ENCODE assay signal across 10 mouse cellular contexts in the genomic region with DNA sequence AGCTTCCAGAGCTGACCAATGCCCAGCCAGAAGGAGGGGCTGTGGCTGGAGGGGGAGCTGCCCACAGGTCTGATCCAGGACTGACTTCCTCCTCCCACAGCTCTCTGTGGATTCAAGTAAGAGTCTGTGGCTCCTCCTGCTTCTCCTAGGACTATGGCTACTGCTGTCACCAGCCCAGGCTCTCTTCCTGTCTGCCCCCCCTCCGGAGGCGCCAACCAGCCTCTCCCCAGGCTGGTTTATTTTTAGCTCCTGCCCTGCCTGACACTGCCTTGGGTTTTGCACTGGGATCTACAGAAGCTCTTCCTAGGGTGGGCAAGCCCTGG. TPM values are rescaled to one million over a fixed set of nuclear protein-coding genes. Genes with fewer than 3 reads are reported as not detected.
DNase-seq lines count a peak whose midpoint lies in the region; ATAC-seq and TF ChIP-seq lines count a peak whose summit lies in the region.
"Had no signal": no experiment of that assay in that cellular context is flagged by ENCODE, and none has a peak within 500 bp of the region (broad histone marks: within the 10 kb centered on the region; RNA-seq: fewer than 3 reads in every experiment).

No protein-coding gene starts in this region.

- no peaks in the 10 kb centered on the region for H3K27me3 ChIP-seq in hindbrain, embryonic 10.5 days (ENCODE audit: insufficient read depth, poor library complexity, severe bottlenecking)
- H3K27me3 ChIP-seq in hindbrain, embryonic 11.5 days (ENCODE audit: control insufficient read depth, insufficient read depth, low read length) = no peaks in the 10 kb centered on the region
- H3K27me3 ChIP-seq in intestine, postnatal 0 days (replicated peaks; ENCODE audit: control insufficient read depth, insufficient read depth, low read length) = no peaks in the 10 kb centered on the region
- no peaks in the 10 kb centered on the region for H3K27me3 ChIP-seq in midbrain, embryonic 11.5 days (ENCODE audit: control insufficient read depth, insufficient read depth, low read length)
- H3K27me3 ChIP-seq: hindbrain, embryonic 15.5 days had no signal

- TF ChIP-seq POLR2A in lung, adult 2 months (IDR thresholded peaks at IDR 0.05; ENCODE audit: borderline replicate concordance, extremely low read depth, low read depth, low read length) = no peak

- intact Hi-C loops in left cerebral cortex, postnatal 36 days (cut with DNase I) = no loop called here

- WGBS in hindbrain, embryonic 10.5 days = 71% methylated on average over 2 of the region's 2 CpGs
- WGBS in hindbrain, embryonic 11.5 days = 73% methylated on average over 2 of the region's 2 CpGs
- 11% methylated on average over 2 of the region's 2 CpGs for WGBS in intestine, postnatal 0 days
- WGBS in lung, adult 2 months = 4% methylated on average over 2 of the region's 2 CpGs
- 78% methylated on average over 2 of the region's 2 CpGs for WGBS in midbrain, embryonic 11.5 days

- H3K4me1 ChIP-seq in hindbrain, embryonic 10.5 days (replicated peaks) = peaks cover 13% of the 10 kb centered on the region; the same call in 1 of the 2 replicates
- H3K4me1 ChIP-seq in hindbrain, embryonic 11.5 days (replicated peaks; ENCODE audit: control insufficient read depth, insufficient read depth, low read length) = no peaks in the 10 kb centered on the region
- H3K4me1 ChIP-seq in intestine, postnatal 0 days (replicated peaks; ENCODE audit: control insufficient read depth, insufficient read depth, low read length) = peaks cover 15% of the 10 kb centered on the region
- H3K4me1 ChIP-seq in lung, adult 2 months (ENCODE audit: control insufficient read depth, insufficient read depth, low read length) = peaks cover 21% of the 10 kb centered on the region
- H3K4me1 ChIP-seq in midbrain, embryonic 11.5 days (ENCODE audit: control insufficient read depth, insufficient read depth, low read length) = no peaks in the 10 kb centered on the region

- H3K9me3 ChIP-seq in hindbrain, embryonic 10.5 days = no peaks in the 10 kb centered on the region
- no peaks in the 10 kb centered on the region for H3K9me3 ChIP-seq in hindbrain, embryonic 11.5 days (ENCODE audit: control insufficient read depth, low read length)
- no peaks in the 10 kb centered on the region for H3K9me3 ChIP-seq in intestine, postnatal 0 days (ENCODE audit: control insufficient read depth)
- no peaks in the 10 kb centered on the region for H3K9me3 ChIP-seq in midbrain, embryonic 11.5 days (ENCODE audit: control insufficient read depth, low read length)
- H3K9me3 ChIP-seq: hindbrain, embryonic 15.5 days had no signal

- ATAC-seq in hindbrain, embryonic 11.5 days (ENCODE audit: low FRiP score) = no peak
- ATAC-seq in intestine, postnatal 0 days = peak; percentile 49
- ATAC-seq in midbrain, embryonic 11.5 days (ENCODE audit: low FRiP score) = no peak

- H3K27ac ChIP-seq in hindbrain, embryonic 10.5 days = peak overlapping the region; percentile 25
- H3K27ac ChIP-seq in hindbrain, embryonic 11.5 days (ENCODE audit: low read depth, low read length) = no peak overlapping the region
- H3K27ac ChIP-seq in intestine, postnatal 0 days (ENCODE audit: low read depth, low read length) = peak overlapping the region; percentile 74; the same call in 1 of the 2 replicates
- H3K27ac ChIP-seq in midbrain, embryonic 11.5 days (ENCODE audit: low read depth, low read length) = no peak overlapping the region
- H3K27ac ChIP-seq: hindbrain, embryonic 15.5 days had no signal

- no peak for TF ChIP-seq CTCF in intestine, postnatal 0 days (IDR thresholded peaks at IDR 0.05; ENCODE audit: low read depth)
- TF ChIP-seq CTCF in lung, adult 2 months (IDR thresholded peaks at IDR 0.05; ENCODE audit: insufficient read depth, low read length) = no peak

- H3K4me2 ChIP-seq in hindbrain, embryonic 11.5 days (replicated peaks; ENCODE audit: low read depth, low read length) = no peak overlapping the region
- H3K4me2 ChIP-seq in intestine, postnatal 0 days (replicated peaks; ENCODE audit: low read depth) = 0 out of 2 replicates have a peak overlapping the region, but pooled peaks have one; percentile 13
- H3K4me2 ChIP-seq in midbrain, embryonic 11.5 days = no peak overlapping the region
- H3K4me2 ChIP-seq: hindbrain, embryonic 15.5 days had no signal

- H3K4me3 ChIP-seq in hindbrain, embryonic 10.5 days = no peak overlapping the region
- no peak overlapping the region for H3K4me3 ChIP-seq in hindbrain, embryonic 11.5 days (ENCODE audit: low read depth, low read length)
- H3K4me3 ChIP-seq in intestine, postnatal 0 days (ENCODE audit: low read depth, low read length) = no peak overlapping the region
- no peak overlapping the region for H3K4me3 ChIP-seq in lung, adult 2 months (replicated peaks; ENCODE audit: extremely low read depth, low read depth, low read length)
- no peak overlapping the region for H3K4me3 ChIP-seq in midbrain, embryonic 11.5 days (ENCODE audit: low read depth, low read length)
- H3K4me3 ChIP-seq: hindbrain, embryonic 15.5 days had no signal

- H3K36me3 ChIP-seq in hindbrain, embryonic 10.5 days = no peaks in the 10 kb centered on the region
- no peaks in the 10 kb centered on the region for H3K36me3 ChIP-seq in hindbrain, embryonic 11.5 days (ENCODE audit: control insufficient read depth, insufficient read depth, low read length)
- peaks cover 9% of the 10 kb centered on the region; the same call in 1 of the 2 replicates for H3K36me3 ChIP-seq in intestine, postnatal 0 days (ENCODE audit: control insufficient read depth, insufficient read depth)
- no peaks in the 10 kb centered on the region for H3K36me3 ChIP-seq in midbrain, embryonic 11.5 days (ENCODE audit: control insufficient read depth, insufficient read depth, low read length)
- H3K36me3 ChIP-seq: G1E; hindbrain, embryonic 15.5 days had no signal

- no peak for DNase-seq in hindbrain, embryonic 10.5 days (ENCODE audit: low spot score)
- DNase-seq in hindbrain, embryonic 11.5 days (ENCODE audit: low spot score) = no peak
- peak; percentile 40 for DNase-seq in gastrocnemius, postnatal 10 days
- DNase-seq in lung, adult 2 months = peak; percentile 53
- no peak for DNase-seq in left cerebral cortex, postnatal 36 days (ENCODE audit: low spot score in 2 of 2)
- DNase-seq in midbrain, embryonic 11.5 days (ENCODE audit: low spot score, missing footprints) = no peak
- no peak for DNase-seq in spleen, postnatal 14 days (ENCODE audit: low spot score in 2 of 2)

- no peak overlapping the region for H3K9ac ChIP-seq in hindbrain, embryonic 11.5 days (ENCODE audit: low read depth, low read length)
- H3K9ac ChIP-seq in intestine, postnatal 0 days (ENCODE audit: low read depth, low read length) = no peak overlapping the region
- no peak overlapping the region for H3K9ac ChIP-seq in midbrain, embryonic 11.5 days (ENCODE audit: low read length)
- H3K9ac ChIP-seq: hindbrain, embryonic 15.5 days had no signal

RNA-seq across cellular contexts. Expression of a gene that starts 25.1 kb away (rescaled TPM):
- 4.7 and 5.2 TPM in 2 replicates for polyA plus RNA-seq in hindbrain, embryonic 10.5 days (2016; fragmentation: Nextera tagmentation; extraction: Ambion mirVana)
- polyA plus RNA-seq in hindbrain, embryonic 11.5 days (2014; fragmentation: Nextera tagmentation; extraction: Ambion mirVana) = 3.4 and 4.4 TPM in 2 replicates
- 1 to 10 TPM; 3.5 to 5.2 TPM for total RNA-seq in gastrocnemius, postnatal 10 days (2021)
- 12.9 and 16.6 TPM in 2 replicates for polyA plus RNA-seq in intestine, postnatal 0 days (2015; fragmentation: Nextera tagmentation; extraction: Ambion mirVana)
- polyA plus RNA-seq in lung, adult 2 months (2012; rRNA removed) = 31.6 and 32.2 TPM in 2 replicates
- 10 to 100 TPM; 11.7 to 11.8 TPM for total RNA-seq in left cerebral cortex, postnatal 36 days (2021)
- 2.6 and 3.3 TPM in 2 replicates for polyA plus RNA-seq in midbrain, embryonic 11.5 days (2014; fragmentation: Nextera tagmentation; extraction: Ambion mirVana)

Comparison
In these comparisons a context has a peak if more than half of its experiments do, and no peak if none do; other contexts are left out.
1. H3K27ac ChIP-seq: peak in hindbrain, embryonic 10.5 days (single experiment) and intestine, postnatal 0 days (single experiment); none in hindbrain, embryonic 11.5 days (single experiment) and midbrain, embryonic 11.5 days (single experiment).
2. DNase-seq: peak in gastrocnemius, postnatal 10 days (single experiment) and lung, adult 2 months (single experiment); none in hindbrain, embryonic 10.5 days (single experiment), hindbrain, embryonic 11.5 days (single experiment), left cerebral cortex, postnatal 36 days (0 of 2), midbrain, embryonic 11.5 days (single experiment) and spleen, postnatal 14 days (0 of 2).